Mouse (Mus musculus) forebrain, embryonic 13.5 days (tissue): ENCODE measurements around the gene Gm10642. TPM values are rescaled to one million over a fixed set of nuclear protein-coding genes. Genes with fewer than 3 reads are reported as not detected.

Experiments
- ATAC-seq: fragments of 200-750 bp; cut with Nextera tagmentation; 2 replicates; pipeline ENCODE4 v1.8.0; 2017
- H3K27ac ChIP-seq: fragments of 300-500 bp; sonication (generic); 2 replicates; pipeline ENCODE4 v1.5.1; 2015; ENCODE audit warnings: inconsistent platforms, mild to moderate bottlenecking, moderate library complexity
- H3K27me3 ChIP-seq: fragments of 300-500 bp; sonication (generic); 2 replicates; pipeline ENCODE4 v1.6.1; 2015; ENCODE audit warnings: mild to moderate bottlenecking, inconsistent platforms
- H3K36me3 ChIP-seq: fragments of 300-500 bp; sonication (generic); 2 replicates; pipeline ENCODE4 v1.6.1; 2015; ENCODE audit warnings: mild to moderate bottlenecking, inconsistent platforms; ENCODE audit not compliant: poor library complexity, severe bottlenecking
- H3K4me1 ChIP-seq: fragments of 300-500 bp; sonication (generic); 2 replicates; pipeline ENCODE4 v1.6.1; 2015; ENCODE audit warnings: inconsistent platforms
- H3K4me2 ChIP-seq: fragments of 300-500 bp; sonication (generic); 2 replicates; pipeline ENCODE4 v1.6.1; 2015; ENCODE audit warnings: inconsistent platforms, mild to moderate bottlenecking, moderate library complexity
- H3K4me3 ChIP-seq: fragments of 300-500 bp; sonication (generic); 2 replicates; pipeline ENCODE4 v1.5.1; 2015; ENCODE audit warnings: mild to moderate bottlenecking, inconsistent platforms
- H3K9ac ChIP-seq: fragments of 300-500 bp; sonication (generic); 2 replicates; pipeline ENCODE4 v1.6.1; 2015; ENCODE audit warnings: mild to moderate bottlenecking, inconsistent platforms
- H3K9me3 ChIP-seq: fragments of 300-500 bp; sonication (generic); replicated peaks from 2 replicates; pipeline ENCODE4 v1.6.1; 2016; ENCODE audit warnings: inconsistent platforms
- WGBS: fragments of 180-500 bp; shearing (Covaris S2); methylation state at CpG from one replicate; pipeline ENCODE4 v1.1.7; 2015; 5-methylcytosine and 5-hydroxymethylcytosine counted together
- polyA plus RNA-seq: library from polyadenylated mRNA; unstranded; fragments of >200 nt; fragmentation: Nextera tagmentation; extraction: Ambion mirVana; gene quantifications from 2 replicates; pipeline ENCODE4 v1.2.1, GENCODE M21; 2015

Gm10642 gene
- 0.11 and 0.15 TPM in 2 replicates for polyA plus RNA-seq

DNA sequence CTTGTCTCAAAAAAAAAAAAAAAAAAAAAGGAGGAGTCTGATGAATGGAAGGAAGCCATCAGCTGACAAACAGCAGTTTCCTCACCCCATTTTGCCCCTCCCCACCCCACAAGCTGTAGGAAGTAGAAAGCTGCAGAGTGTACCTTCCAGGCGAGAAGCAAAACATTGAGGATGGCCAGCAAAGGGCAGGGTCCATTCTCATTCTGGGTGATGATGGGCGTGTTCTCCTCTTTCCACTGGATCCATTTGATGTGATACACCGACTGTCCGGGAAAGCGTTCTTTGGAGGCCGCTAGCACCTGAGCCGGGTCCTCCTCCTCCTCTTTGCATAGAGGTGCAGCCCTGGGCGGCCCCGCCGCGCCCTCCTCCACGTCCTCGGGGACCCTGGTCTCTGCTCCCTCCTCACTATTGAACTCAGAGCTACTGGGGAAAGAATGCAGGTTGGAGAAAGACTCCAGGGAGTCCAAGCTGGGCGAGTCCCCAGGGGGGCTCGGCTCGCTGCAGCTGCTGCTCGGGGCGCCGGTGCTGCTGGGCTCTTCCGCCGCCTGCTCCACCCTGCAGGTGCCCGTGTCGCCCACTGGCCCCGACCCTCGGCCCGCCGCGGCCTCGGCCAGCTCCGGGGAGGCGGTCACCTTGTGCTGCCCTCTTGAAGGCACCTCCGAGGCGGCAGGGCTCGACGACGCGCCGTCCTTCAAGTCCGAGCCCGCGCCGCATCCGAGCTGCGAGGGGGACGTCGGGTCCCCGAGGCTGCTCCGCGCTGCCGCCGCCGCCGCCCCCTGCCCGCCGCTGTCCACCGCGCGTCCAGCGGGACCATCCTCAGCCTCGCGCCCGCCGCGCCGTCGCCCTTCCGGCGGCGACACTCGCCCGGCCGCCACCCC, at the start of gene Gm10642:
Gene Gm10642, plus strand, starts transcription at position 122 of the 878 bp plus-strand sequence.
- WGBS: under 1% methylated on average over 56 of the region's 72 CpGs

GRCm38 (mm10) chr9:70611026-70611673, 44.9 kb upstream of the Gm10642 start:
- Histone ChIP-seq H3K36me3 (peaks cover 25% of the 10 kb centered on the region), H3K4me2 (no peak overlapping the region), H3K4me3 (no peak overlapping the region), H3K4me1 (no peaks in the 10 kb centered on the region), H3K27me3 (no peaks in the 10 kb centered on the region), H3K9ac (no peak overlapping the region), H3K27ac (no peak overlapping the region), H3K9me3 (no peaks in the 10 kb centered on the region)
- WGBS: 64% methylated on average over 3 of the region's 3 CpGs
- ATAC-seq: no peak

More for the DNA sequence above, at the start of gene Gm10642:
- H3K4me3 ChIP-seq: peak within 1 kb of the TSS; percentile 91
- H3K4me2 ChIP-seq: peak within 1 kb of the TSS; percentile 78
- H3K9me3 ChIP-seq: no peaks in the 10 kb centered on the region
- peak within 1 kb of the TSS; percentile 95 for H3K27ac ChIP-seq
- peak within 1 kb of the TSS; percentile 91 for H3K9ac ChIP-seq
- H3K36me3 ChIP-seq: no peaks in the 10 kb centered on the region
- peak; percentile 66 for ATAC-seq
- no peaks in the 10 kb centered on the region for H3K27me3 ChIP-seq
- peaks cover 23% of the 10 kb centered on the region for H3K4me1 ChIP-seq

DNA sequence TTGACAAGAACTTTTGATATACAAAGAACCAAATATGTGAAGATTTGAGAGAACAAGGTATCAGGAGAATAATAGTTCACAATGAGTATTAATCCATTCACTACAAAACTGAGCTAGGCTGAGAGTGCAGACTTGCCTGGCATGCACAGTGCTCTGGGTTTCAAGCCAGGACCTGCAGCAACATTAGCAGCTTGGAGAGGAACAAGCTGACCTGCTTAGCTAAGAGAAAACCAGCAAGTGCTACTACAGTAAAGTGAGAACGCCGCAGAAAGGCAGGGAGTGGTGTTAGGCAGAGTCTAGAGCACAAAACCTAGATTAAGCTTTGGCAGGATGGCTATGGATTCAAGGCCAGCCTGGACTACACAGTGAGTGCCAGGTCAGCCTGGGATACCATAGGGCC, 26.3 kb upstream of the Gm10642 start:
- Histone ChIP-seq H3K4me2 (no peak overlapping the region), H3K27me3 (no peaks in the 10 kb centered on the region), H3K4me3 (no peak overlapping the region), H3K9ac (no peak overlapping the region), H3K4me1 (no peaks in the 10 kb centered on the region), H3K27ac (no peak overlapping the region), H3K36me3 (0 out of 2 replicates have a peak, but pooled peaks cover 4% of the 10 kb centered on the region), H3K9me3 (no peaks in the 10 kb centered on the region)
- 98% methylated on average over 2 of the region's 2 CpGs for WGBS
- no peak for ATAC-seq

GRCm38 (mm10) chr9:70631665-70632064, 24.4 kb upstream of the Gm10642 start:
- Histone ChIP-seq H3K9me3 (no peaks in the 10 kb centered on the region), H3K27ac (no peak overlapping the region), H3K4me2 (no peak overlapping the region), H3K27me3 (no peaks in the 10 kb centered on the region), H3K9ac (no peak overlapping the region), H3K4me1 (no peaks in the 10 kb centered on the region), H3K4me3 (no peak overlapping the region), H3K36me3 (no peaks in the 10 kb centered on the region)
- 30% methylated on average over 5 of the region's 5 CpGs for WGBS
- no peak for ATAC-seq

GRCm38 (mm10) chr9:70636748-70637147, 19.3 kb upstream of the Gm10642 start:
- WGBS: 90% methylated on average over 2 of the region's 2 CpGs
- ATAC-seq: no peak
- Histone ChIP-seq H3K27me3 (no peaks in the 10 kb centered on the region), H3K9ac (no peak overlapping the region), H3K9me3 (no peaks in the 10 kb centered on the region), H3K36me3 (no peaks in the 10 kb centered on the region), H3K27ac (no peak overlapping the region), H3K4me3 (no peak overlapping the region), H3K4me2 (no peak overlapping the region), H3K4me1 (no peaks in the 10 kb centered on the region)

DNA sequence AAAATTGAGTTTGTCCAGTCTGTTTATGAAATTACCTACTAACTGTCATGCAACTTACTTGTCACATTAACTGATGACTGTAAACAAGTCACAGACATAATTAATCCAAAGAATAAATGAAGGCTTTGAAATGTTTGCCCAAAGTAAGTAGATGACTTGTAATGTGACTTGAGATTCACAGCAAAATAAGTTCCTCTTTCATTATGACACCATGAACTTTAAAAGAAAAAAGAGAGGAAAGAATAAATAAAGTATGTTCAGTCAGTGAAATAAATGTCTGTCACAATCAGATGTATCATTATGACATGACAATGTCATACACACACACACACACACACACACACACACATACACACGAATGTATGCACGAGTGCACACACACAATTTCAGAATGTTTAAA, 5.8 kb upstream of the Gm10642 start:
- H3K36me3 ChIP-seq: no peaks in the 10 kb centered on the region
- H3K9me3 ChIP-seq: no peaks in the 10 kb centered on the region
- ATAC-seq: no peak

GRCm38 (mm10) chr9:70650994-70651393, 5.1 kb upstream of the Gm10642 start:
- H3K4me1 ChIP-seq: peaks cover 19% of the 10 kb centered on the region
- ATAC-seq: no peak
- no peak overlapping the region for H3K4me2 ChIP-seq
- no peak overlapping the region for H3K9ac ChIP-seq
- H3K27ac ChIP-seq: no peak overlapping the region
- H3K4me3 ChIP-seq: no peak overlapping the region
- no peaks in the 10 kb centered on the region for H3K36me3 ChIP-seq
- no peaks in the 10 kb centered on the region for H3K27me3 ChIP-seq
- no peaks in the 10 kb centered on the region for H3K9me3 ChIP-seq
- 97% methylated on average over 1 of the region's 1 CpGs for WGBS

More for the DNA sequence above, 5.8 kb upstream of the Gm10642 start:
- H3K4me1 ChIP-seq: peaks cover 14% of the 10 kb centered on the region
- H3K4me2 ChIP-seq: no peak overlapping the region
- H3K4me3 ChIP-seq: no peak overlapping the region
- no peak overlapping the region for H3K27ac ChIP-seq
- 87% methylated on average over 2 of the region's 2 CpGs for WGBS
- H3K9ac ChIP-seq: no peak overlapping the region
- no peaks in the 10 kb centered on the region for H3K27me3 ChIP-seq

DNA sequence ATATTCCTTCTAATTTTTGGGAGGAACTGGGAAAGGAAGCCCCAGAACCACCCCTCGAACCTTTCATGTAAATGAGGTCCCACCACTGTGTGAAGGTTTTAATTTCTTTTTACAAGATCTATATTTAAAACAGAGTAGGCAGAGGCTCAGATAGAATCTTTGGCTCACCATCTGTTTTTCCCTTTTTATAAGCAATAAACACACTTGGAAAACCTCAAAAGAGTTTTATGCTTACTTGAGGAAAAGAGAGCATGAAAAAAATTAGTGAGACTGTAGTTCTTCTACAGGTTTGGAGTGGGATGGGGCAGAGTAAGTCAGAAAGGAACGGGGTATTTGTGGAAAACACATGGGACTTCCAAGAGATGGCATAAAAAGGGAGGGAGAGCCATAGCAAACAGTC, 3.8 kb upstream of the Gm10642 start:
- no peaks in the 10 kb centered on the region for H3K9me3 ChIP-seq
- ATAC-seq: no peak
- no peak overlapping the region for H3K9ac ChIP-seq
- H3K4me2 ChIP-seq: no peak overlapping the region
- H3K4me1 ChIP-seq: peaks cover 19% of the 10 kb centered on the region
- no peak overlapping the region for H3K27ac ChIP-seq
- 75% methylated on average over 2 of the region's 2 CpGs for WGBS
- no peaks in the 10 kb centered on the region for H3K36me3 ChIP-seq
- no peak overlapping the region for H3K4me3 ChIP-seq
- no peaks in the 10 kb centered on the region for H3K27me3 ChIP-seq

- 87% methylated on average over 2 of the region's 2 CpGs for WGBS
- H3K27me3 ChIP-seq: no peaks in the 10 kb centered on the region
- H3K27ac ChIP-seq: no peak overlapping the region
- H3K36me3 ChIP-seq: no peaks in the 10 kb centered on the region
- H3K4me2 ChIP-seq: peak overlapping the region; percentile 40
- H3K4me3 ChIP-seq: peak overlapping the region; percentile 12; the same call in 1 of the 2 replicates
- no peaks in the 10 kb centered on the region for H3K9me3 ChIP-seq
- peaks cover 23% of the 10 kb centered on the region for H3K4me1 ChIP-seq
- no peak overlapping the region for H3K9ac ChIP-seq
- ATAC-seq: no peak
Observed at GRCm38 (mm10) chr9:70653875-70654274, 2.2 kb upstream of the Gm10642 start.

- WGBS: 66% methylated on average over 4 of the region's 4 CpGs
Observed at GRCm38 (mm10) chr9:70654496-70654895, 1.6 kb upstream of the Gm10642 start.

GRCm38 (mm10) chr9:70655764-70656129, 304 bp upstream of the Gm10642 start:
- ATAC-seq: peak; percentile 1; the same call in 1 of the 2 replicates
- whole genome bisulfite sequencing: 36% methylated on average over 2 of the region's 2 CpGs

More at GRCm38 (mm10) chr9:70654496-70654895, 1.6 kb upstream of the Gm10642 start:
- Histone ChIP-seq H3K4me1 (peaks cover 23% of the 10 kb centered on the region), H3K9ac (no peak overlapping the region), H3K4me3 (peak overlapping the region; percentile 12; the same call in 1 of the 2 replicates), H3K27ac (no peak overlapping the region), H3K9me3 (no peaks in the 10 kb centered on the region), H3K36me3 (no peaks in the 10 kb centered on the region), H3K27me3 (no peaks in the 10 kb centered on the region), H3K4me2 (peak overlapping the region; percentile 40)
- ATAC-seq: no peak

More at GRCm38 (mm10) chr9:70655764-70656129, 304 bp upstream of the Gm10642 start:
- H3K9me3 ChIP-seq: no peaks in the 10 kb centered on the region
- peak overlapping the region; percentile 91 for H3K4me3 ChIP-seq
- H3K27ac ChIP-seq: no peak overlapping the region
- peak overlapping the region; percentile 91; the same call in 1 of the 2 replicates for H3K9ac ChIP-seq
- no peaks in the 10 kb centered on the region for H3K36me3 ChIP-seq
- H3K27me3 ChIP-seq: no peaks in the 10 kb centered on the region
- peak overlapping the region; percentile 78 for H3K4me2 ChIP-seq
- peaks cover 23% of the 10 kb centered on the region for H3K4me1 ChIP-seq
